Mouse (Mus musculus): ENCODE measurements around the gene Zfp580. TPM values are rescaled to one million over a fixed set of nuclear protein-coding genes. Genes with fewer than 3 reads are reported as not detected.

Gene Zfp580
- polyA plus RNA-seq, 1 experiment from 2014 or later, result 14.1 TPM

- Histone ChIP-seq H3K36me3 (ENCODE audit: control insufficient read depth, insufficient read depth, low read length) (no peaks in the 10 kb centered on the region), H3K4me1 (replicated peaks; ENCODE audit: control insufficient read depth, insufficient read depth, low read length) (peaks cover 15% of the 10 kb centered on the region), H3K9me3 (ENCODE audit: control insufficient read depth, low read length) (no peaks in the 10 kb centered on the region), H3K27me3 (replicated peaks; ENCODE audit: control insufficient read depth, insufficient read depth, low read length) (peaks cover 66% of the 10 kb centered on the region), H3K9ac (ENCODE audit: low read depth, low read length) (no peak overlapping the region), H3K27ac (ENCODE audit: low read depth, low read length) (no peak overlapping the region), H3K4me3 (ENCODE audit: low read depth, low read length) (0 out of 2 replicates have a peak overlapping the region, but pooled peaks have one; percentile 32), H3K4me2 (no peak overlapping the region)
- ATAC-seq (replicated peaks; ENCODE audit: low FRiP score) (no peak), DNase-seq (ENCODE audit: low spot score) (no peak)
- 34% methylated on average over 8 of the region's 8 CpGs for WGBS
These were observed 6.0 kb downstream of the Zfp580 start for GRCm38 (mm10) chr7:5057381-5057780.

DNA sequence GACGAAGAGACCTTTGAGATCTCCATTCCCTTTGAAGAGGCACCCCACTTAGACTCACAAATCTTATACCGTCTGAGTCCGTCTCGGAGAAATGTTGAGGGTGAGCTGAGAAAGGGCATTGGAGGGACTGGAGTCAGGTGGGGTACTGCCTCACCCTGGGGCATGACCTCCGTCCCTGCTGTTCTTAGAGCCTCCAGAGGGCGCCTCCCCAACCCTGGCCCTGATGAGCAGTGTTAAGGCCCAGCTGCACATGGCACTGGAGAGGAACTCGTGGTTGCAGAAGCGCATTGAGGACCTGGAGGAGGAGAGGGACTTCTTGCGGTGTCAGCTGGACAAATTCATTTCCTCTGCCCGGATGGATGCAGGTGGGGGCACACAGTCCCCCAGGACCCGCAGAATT is 6.5 kb downstream of the Zfp580 start:
- no peak for ATAC-seq (replicated peaks; ENCODE audit: low FRiP score)
- H3K9me3 ChIP-seq (ENCODE audit: control insufficient read depth, low read length), result no peaks in the 10 kb centered on the region
- 26% methylated on average over 11 of the region's 11 CpGs for WGBS
- no peak overlapping the region for H3K4me2 ChIP-seq
- H3K27ac ChIP-seq (ENCODE audit: low read depth, low read length), result no peak overlapping the region
- no peaks in the 10 kb centered on the region for H3K36me3 ChIP-seq (ENCODE audit: control insufficient read depth, insufficient read depth, low read length)
- no peak overlapping the region for H3K4me3 ChIP-seq (ENCODE audit: low read depth, low read length)
- H3K27me3 ChIP-seq (replicated peaks; ENCODE audit: control insufficient read depth, insufficient read depth, low read length), result peaks cover 62% of the 10 kb centered on the region
- H3K4me1 ChIP-seq (replicated peaks; ENCODE audit: control insufficient read depth, insufficient read depth, low read length), result peaks cover 12% of the 10 kb centered on the region
- no peak for DNase-seq (ENCODE audit: low spot score)
- H3K9ac ChIP-seq (ENCODE audit: low read depth, low read length), result no peak overlapping the region

GRCm38 (mm10) chr7:5058631-5059030 is 7.3 kb downstream of the Zfp580 start:
- no peak for ATAC-seq (replicated peaks; ENCODE audit: low FRiP score)
- 92% methylated on average over 1 of the region's 1 CpGs for WGBS

DNA sequence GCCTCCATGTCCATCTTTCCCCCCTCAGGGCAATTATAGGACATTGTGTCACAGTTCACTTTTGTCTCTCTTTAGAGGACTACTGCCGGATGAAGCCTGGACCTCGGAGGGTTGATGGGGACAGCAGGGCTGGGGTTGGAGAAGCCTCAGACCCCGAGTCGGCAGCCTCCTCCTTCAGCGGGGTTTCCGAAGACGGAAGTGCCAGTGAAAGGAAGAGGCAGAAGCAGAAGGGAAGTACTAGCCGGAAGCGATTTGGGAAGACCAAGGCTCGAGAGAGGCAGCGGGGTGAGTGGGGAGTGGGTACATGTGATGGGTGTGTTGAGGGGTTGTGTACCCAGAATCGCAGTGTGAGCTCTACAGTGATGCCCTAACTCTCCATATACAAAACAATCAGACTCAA is 8.1 kb downstream of the Zfp580 start:
- no peak for ATAC-seq (replicated peaks; ENCODE audit: low FRiP score)
- DNase-seq (ENCODE audit: low spot score), result no peak
- 0 out of 2 replicates have a peak overlapping the region, but pooled peaks have one; percentile 80 for H3K4me3 ChIP-seq (ENCODE audit: low read depth, low read length)
- no peaks in the 10 kb centered on the region for H3K36me3 ChIP-seq (ENCODE audit: control insufficient read depth, insufficient read depth, low read length)
- peaks cover 16% of the 10 kb centered on the region for H3K4me1 ChIP-seq (replicated peaks; ENCODE audit: control insufficient read depth, insufficient read depth, low read length)
- WGBS, result 84% methylated on average over 12 of the region's 12 CpGs
- H3K9me3 ChIP-seq (ENCODE audit: control insufficient read depth, low read length), result no peaks in the 10 kb centered on the region
- H3K4me2 ChIP-seq, result no peak overlapping the region
- no peak overlapping the region for H3K9ac ChIP-seq (ENCODE audit: low read depth, low read length)
- H3K27ac ChIP-seq (ENCODE audit: low read depth, low read length), result no peak overlapping the region
- H3K27me3 ChIP-seq (replicated peaks; ENCODE audit: control insufficient read depth, insufficient read depth, low read length), result peaks cover 46% of the 10 kb centered on the region

More at GRCm38 (mm10) chr7:5058631-5059030, 7.3 kb downstream of the Zfp580 start:
- no peak for DNase-seq (ENCODE audit: low spot score)
- Histone ChIP-seq H3K27ac (ENCODE audit: low read depth, low read length) (no peak overlapping the region), H3K9me3 (ENCODE audit: control insufficient read depth, low read length) (no peaks in the 10 kb centered on the region), H3K4me3 (ENCODE audit: low read depth, low read length) (no peak overlapping the region), H3K4me1 (replicated peaks; ENCODE audit: control insufficient read depth, insufficient read depth, low read length) (peaks cover 9% of the 10 kb centered on the region), H3K9ac (ENCODE audit: low read depth, low read length) (no peak overlapping the region), H3K36me3 (ENCODE audit: control insufficient read depth, insufficient read depth, low read length) (no peaks in the 10 kb centered on the region), H3K27me3 (replicated peaks; ENCODE audit: control insufficient read depth, insufficient read depth, low read length) (peaks cover 54% of the 10 kb centered on the region), H3K4me2 (no peak overlapping the region)

GRCm38 (mm10) chr7:5060239-5060731 is 8.9 kb downstream of the Zfp580 start:
- Histone ChIP-seq H3K27ac (ENCODE audit: low read depth, low read length) (peak overlapping the region; percentile 98), H3K4me1 (replicated peaks; ENCODE audit: control insufficient read depth, insufficient read depth, low read length) (peaks cover 21% of the 10 kb centered on the region), H3K36me3 (ENCODE audit: control insufficient read depth, insufficient read depth, low read length) (no peaks in the 10 kb centered on the region), H3K9ac (ENCODE audit: low read depth, low read length) (peak overlapping the region; percentile 98), H3K27me3 (replicated peaks; ENCODE audit: control insufficient read depth, insufficient read depth, low read length) (peaks cover 37% of the 10 kb centered on the region), H3K9me3 (ENCODE audit: control insufficient read depth, low read length) (no peaks in the 10 kb centered on the region), H3K4me3 (ENCODE audit: low read depth, low read length) (peak overlapping the region; percentile 80), H3K4me2 (peak overlapping the region; percentile 100)
- DNase-seq (ENCODE audit: low spot score), result peak; percentile 69
- no peak for ATAC-seq (replicated peaks; ENCODE audit: low FRiP score)
- WGBS, result 4% methylated on average over 27 of the region's 27 CpGs

DNA sequence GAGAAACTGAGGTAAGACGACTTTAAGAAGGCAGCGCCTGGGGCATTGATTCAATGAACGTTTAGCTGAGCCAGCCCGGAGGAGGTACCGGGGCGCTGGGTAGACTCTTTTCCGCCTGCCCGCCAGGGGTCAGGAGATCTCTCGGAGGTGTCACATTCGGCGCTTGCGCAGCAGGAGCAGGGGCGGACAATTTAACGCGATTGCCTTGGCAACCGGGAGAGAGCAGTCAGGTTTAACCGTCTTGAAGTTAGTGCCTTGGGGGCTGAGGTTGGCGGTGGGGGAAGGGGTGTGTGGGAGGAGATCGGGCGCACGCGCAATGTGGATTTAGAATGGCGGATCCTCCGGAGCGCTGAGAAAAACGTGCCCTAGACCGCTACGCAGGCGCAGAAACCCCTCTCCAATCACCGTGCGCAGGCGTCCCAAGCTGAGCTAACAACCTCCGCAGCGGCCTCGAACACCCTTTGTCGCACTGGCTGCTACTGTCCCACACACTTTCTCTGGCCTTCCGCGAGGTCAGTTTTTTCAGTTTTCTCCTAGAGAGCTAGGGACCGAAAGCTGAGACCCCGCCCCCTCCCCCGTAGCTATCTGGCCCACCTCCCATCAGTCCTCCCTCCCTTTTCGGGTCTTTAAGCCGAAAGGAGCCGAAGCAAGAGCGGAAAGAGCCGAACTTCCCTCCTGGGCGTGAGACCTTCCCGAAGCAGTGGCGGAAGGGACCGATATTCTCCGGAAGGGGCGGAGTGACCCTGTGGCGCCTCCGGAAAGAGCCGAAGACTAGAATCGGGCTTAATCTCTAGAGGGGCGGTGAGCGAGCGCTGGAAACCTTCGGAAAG is 9.8 kb downstream of the Zfp580 start:
- Histone ChIP-seq H3K9ac (ENCODE audit: low read depth, low read length) (peak overlapping the region; percentile 98), H3K4me3 (ENCODE audit: low read depth, low read length) (peak overlapping the region; percentile 80), H3K4me2 (peak overlapping the region; percentile 100), H3K9me3 (ENCODE audit: control insufficient read depth, low read length) (no peaks in the 10 kb centered on the region), H3K4me1 (replicated peaks; ENCODE audit: control insufficient read depth, insufficient read depth, low read length) (peaks cover 29% of the 10 kb centered on the region), H3K27me3 (replicated peaks; ENCODE audit: control insufficient read depth, insufficient read depth, low read length) (peaks cover 29% of the 10 kb centered on the region), H3K27ac (ENCODE audit: low read depth, low read length) (peak overlapping the region; percentile 98), H3K36me3 (ENCODE audit: control insufficient read depth, insufficient read depth, low read length) (peaks cover 5% of the 10 kb centered on the region)
- 1% methylated on average over 60 of the region's 60 CpGs for WGBS
- DNase-seq (ENCODE audit: low spot score), result peak; percentile 92
- peak; percentile 86 for ATAC-seq (replicated peaks; ENCODE audit: low FRiP score)

GRCm38 (mm10) chr7:5061774-5062359 is 10.5 kb downstream of the Zfp580 start, which contains the start of gene U2af2:
Gene U2af2 (plus strand): TSS chr7:5062143.
- Histone ChIP-seq H3K27ac (ENCODE audit: low read depth, low read length) (peak within 1 kb of the TSS; percentile 98), H3K36me3 (ENCODE audit: control insufficient read depth, insufficient read depth, low read length) (peaks cover 12% of the 10 kb centered on the region), H3K9ac (ENCODE audit: low read depth, low read length) (peak within 1 kb of the TSS; percentile 98), H3K27me3 (replicated peaks; ENCODE audit: control insufficient read depth, insufficient read depth, low read length) (peaks cover 22% of the 10 kb centered on the region), H3K9me3 (ENCODE audit: control insufficient read depth, low read length) (no peaks in the 10 kb centered on the region), H3K4me3 (ENCODE audit: low read depth, low read length) (peak within 1 kb of the TSS; percentile 80), H3K4me2 (peak within 1 kb of the TSS; percentile 100), H3K4me1 (replicated peaks; ENCODE audit: control insufficient read depth, insufficient read depth, low read length) (peaks cover 36% of the 10 kb centered on the region)
- DNase-seq (ENCODE audit: low spot score) (peak; percentile 92), ATAC-seq (replicated peaks; ENCODE audit: low FRiP score) (peak; percentile 79)
- under 1% methylated on average over 59 of the region's 65 CpGs for WGBS

DNA sequence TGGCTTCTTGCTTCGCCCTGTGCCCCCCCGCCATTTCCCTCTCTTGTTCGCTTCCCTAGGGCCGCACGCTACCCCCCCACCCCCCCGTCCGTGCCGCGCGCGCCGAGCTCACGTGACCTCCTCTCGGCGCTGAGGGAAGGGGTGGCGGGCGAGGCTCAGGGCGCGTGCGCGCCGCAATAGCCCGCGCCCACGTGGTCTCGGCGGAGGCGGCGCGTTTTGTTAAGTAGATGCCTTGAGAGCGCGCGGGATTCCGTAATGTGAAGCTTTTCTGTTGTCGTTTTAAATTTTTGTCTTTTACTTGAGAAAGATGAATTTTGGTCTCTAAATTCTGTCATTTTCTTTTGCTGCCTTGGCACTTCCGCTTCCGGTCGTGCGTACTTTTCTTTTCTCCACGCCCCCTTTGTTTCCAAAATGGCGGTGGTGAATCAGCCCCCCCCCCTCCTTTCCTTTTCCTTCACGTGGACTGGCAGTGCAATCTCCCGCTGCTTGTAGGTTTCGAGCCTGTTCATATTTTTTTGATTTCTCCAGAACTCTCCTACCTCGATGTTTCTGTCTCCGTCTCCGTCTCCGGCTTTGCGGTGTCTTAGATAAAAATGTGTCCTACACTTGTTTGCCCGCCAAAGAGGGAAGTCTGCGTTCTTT is 11.1 kb downstream of the Zfp580 start:
- H3K9me3 ChIP-seq (ENCODE audit: control insufficient read depth, low read length), result no peaks in the 10 kb centered on the region
- peak overlapping the region; percentile 100 for H3K4me2 ChIP-seq
- under 1% methylated on average over 48 of the region's 51 CpGs for WGBS
- peak overlapping the region; percentile 98 for H3K27ac ChIP-seq (ENCODE audit: low read depth, low read length)
- peak overlapping the region; percentile 80 for H3K4me3 ChIP-seq (ENCODE audit: low read depth, low read length)
- peak overlapping the region; percentile 98 for H3K9ac ChIP-seq (ENCODE audit: low read depth, low read length)
- peak; percentile 78 for DNase-seq (ENCODE audit: low spot score)
- H3K4me1 ChIP-seq (replicated peaks; ENCODE audit: control insufficient read depth, insufficient read depth, low read length), result peaks cover 37% of the 10 kb centered on the region
- peaks cover 15% of the 10 kb centered on the region for H3K27me3 ChIP-seq (replicated peaks; ENCODE audit: control insufficient read depth, insufficient read depth, low read length)
- peak; percentile 67 for ATAC-seq (replicated peaks; ENCODE audit: low FRiP score)
- peaks cover 18% of the 10 kb centered on the region for H3K36me3 ChIP-seq (ENCODE audit: control insufficient read depth, insufficient read depth, low read length)

Data from liver, embryonic 11.5 days (tissue).